Mouse (Mus musculus) ES-E14 (cell line): ENCODE measurements at regions not wholly inside any gene's neighbourhood (a gene's known extent, or its start where the extent isn't known, plus 50 kb on each side); places are given as distances from the start of the nearest gene placed in this dataset.
"Not testable (repeated sequence)": the region's sequence is repeated elsewhere in the genome, so short reads cannot be mapped to it uniquely, and the experiment has no call there.

ENCODE experiments used
- DNase-seq: peaks from one replicate; pipeline ENCODE4 v3.0.0-alpha.2; 2013; ENCODE audit warnings: low read depth, low spot score
- H3K27ac ChIP-seq: 2 replicates; pipeline ENCODE4 v1.5.1; 2012; ENCODE audit warnings: low read depth, mild to moderate bottlenecking, low read length, moderate library complexity, mixed read lengths; ENCODE audit not compliant: poor library complexity, insufficient read depth, severe bottlenecking
- H3K36me3 ChIP-seq: 2 replicates; pipeline ENCODE4 v1.6.1; 2012; ENCODE audit warnings: mild to moderate bottlenecking, low read length, moderate library complexity, mixed read lengths; ENCODE audit not compliant: control insufficient read depth, poor library complexity, insufficient read depth, severe bottlenecking
- H3K4me1 ChIP-seq, 2 experiments: fragments of 150-350 bp in 1 of 2; sonication (generic) in 1 of 2; 2 replicates each; pipeline ENCODE4 v1.6.1; 2012; ENCODE audit warnings: low read length in 2 of 2, mild to moderate bottlenecking in 1 of 2, mixed read lengths in 1 of 2; ENCODE audit not compliant: control insufficient read depth in 2 of 2, insufficient read depth in 2 of 2, poor library complexity in 1 of 2
- H3K4me3 ChIP-seq, 2 experiments: fragments of 150-350 bp in 1 of 2; sonication (generic) in 1 of 2; 2 replicates each; pipeline ENCODE4 v1.5.1; 2012; ENCODE audit warnings: low read length in 2 of 2, low read depth in 1 of 2, mild to moderate bottlenecking in 1 of 2, mixed read lengths in 1 of 2; ENCODE audit not compliant: insufficient read depth in 1 of 2, poor library complexity in 1 of 2, severe bottlenecking in 1 of 2
- H3K9ac ChIP-seq: 2 replicates; pipeline ENCODE4 v1.6.1; 2012; ENCODE audit warnings: low read depth, mild to moderate bottlenecking, low read length, mixed read lengths; ENCODE audit not compliant: poor library complexity, insufficient read depth, severe bottlenecking
- H3K9me3 ChIP-seq: fragments of 150-350 bp; sonication (generic); 2 replicates; pipeline ENCODE4 v1.6.1; 2012; ENCODE audit warnings: low read depth, mild to moderate bottlenecking, low read length; ENCODE audit not compliant: control insufficient read depth, insufficient read depth
- CHD2 ChIP-seq: IDR thresholded peaks from 2 replicates; pipeline ENCODE4 v1.6.1; 2014; ENCODE audit warnings: mild to moderate bottlenecking, low read depth, low read length, inconsistent platforms
- HCFC1 ChIP-seq: IDR thresholded peaks from 2 replicates; pipeline ENCODE4 v1.6.1; 2012; ENCODE audit warnings: low read length, inconsistent platforms, borderline replicate concordance; ENCODE audit not compliant: insufficient read depth
- MAFK ChIP-seq: IDR thresholded peaks from 2 replicates; pipeline ENCODE4 v1.6.1; 2014; ENCODE audit warnings: mild to moderate bottlenecking, low read depth, low read length, inconsistent platforms; ENCODE audit not compliant: insufficient read depth
- ZC3H11A ChIP-seq: IDR thresholded peaks from 2 replicates; pipeline ENCODE4 v1.6.1; 2012; ENCODE audit warnings: low read depth, mild to moderate bottlenecking, inconsistent platforms, low read length, borderline replicate concordance
- ZNF384 ChIP-seq: IDR thresholded peaks from 2 replicates; pipeline ENCODE4 v1.6.1; 2012; ENCODE audit warnings: low read depth, low read length, inconsistent platforms
- in situ Hi-C, 2 experiments: fragments of 600-800 bp; cut with MboI; formaldehyde crosslinking; loops; one replicate each; pipeline ENCODE4 v1.15.1; 2025; ENCODE audit warnings: low sequenced_read_pairs in 2 of 2, inconsistent platforms in 1 of 2; ENCODE audit not compliant: unreplicated experiment in 2 of 2

DNA sequence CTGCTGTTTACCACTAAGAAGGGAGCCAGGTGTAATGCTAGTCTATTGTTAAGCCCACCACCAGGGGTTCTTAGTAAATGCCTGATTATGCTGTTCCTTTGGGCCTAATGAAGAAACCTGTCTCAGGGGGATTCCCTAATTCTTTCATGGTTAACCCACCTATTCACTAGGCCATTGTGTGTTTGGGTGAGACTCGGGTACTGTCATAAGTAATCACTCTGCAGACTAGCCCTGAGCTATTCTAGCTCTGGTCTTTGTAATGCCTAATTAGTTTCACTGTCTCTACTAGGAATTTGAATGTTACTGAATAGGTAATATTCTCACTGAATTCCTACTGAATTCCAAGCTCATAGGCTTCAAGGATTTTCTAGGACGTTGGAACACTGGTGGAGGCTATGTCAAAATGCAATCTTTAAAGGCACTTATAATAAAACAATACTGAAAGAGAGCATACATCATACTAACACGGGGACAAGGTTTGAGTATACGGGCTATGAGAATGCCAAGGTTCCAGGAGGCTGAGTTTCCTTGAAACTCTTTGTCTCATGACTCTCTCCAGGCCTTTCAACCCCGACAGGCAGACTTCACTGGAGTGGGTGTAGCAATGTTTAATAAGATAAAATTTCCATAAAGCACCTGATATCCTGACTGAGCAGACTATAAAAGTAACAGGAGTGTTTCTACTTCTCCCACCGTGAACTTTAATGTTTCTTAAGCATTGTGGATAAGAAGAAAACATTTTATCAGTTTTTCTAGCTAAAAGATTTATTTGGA is 398.0 kb upstream of the Mdga2 start:
- H3K4me3 ChIP-seq, in situ Hi-C loops: not testable (repeated sequence)

DNA sequence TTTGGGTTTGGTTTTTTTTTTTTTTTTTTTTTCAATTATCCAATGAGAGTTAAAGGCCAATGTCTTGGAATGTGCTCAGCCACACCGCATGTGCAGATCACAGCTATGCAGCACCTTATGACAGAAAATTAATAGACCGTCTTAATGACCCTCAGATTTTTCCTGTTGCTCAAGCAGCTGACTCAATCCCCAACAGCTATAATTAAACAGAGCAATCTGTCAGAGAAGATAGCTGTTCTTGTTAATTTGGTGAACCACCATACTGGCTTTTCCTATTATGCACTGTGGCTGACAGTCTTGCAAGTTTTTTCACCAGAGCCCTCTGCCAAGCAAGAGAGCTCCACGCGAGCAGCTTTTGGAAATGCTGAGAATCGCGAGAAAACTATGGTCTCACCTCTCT is 395.9 kb upstream of the Mdga2 start:
- Histone ChIP-seq H3K4me1 (peaks cover 0 to 3% of the 10 kb centered on the region in 2 experiments; a peak in 1 of 4 replicates), H3K9ac (no peak overlapping the region), H3K27ac (no peak overlapping the region), H3K4me3 (no peak overlapping the region), H3K36me3 (no peaks in the 10 kb centered on the region), H3K9me3 (no peaks in the 10 kb centered on the region)
- in situ Hi-C loops: no loop called here
- TF ChIP-seq ZNF384 (no peak), ZC3H11A (no peak), MAFK (no peak), CHD2 (no peak), HCFC1 (no peak)
- DNase-seq: no peak

More for the DNA sequence above, 398.0 kb upstream of the Mdga2 start:
- not testable (repeated sequence) for H3K27ac ChIP-seq, H3K9me3 ChIP-seq, H3K36me3 ChIP-seq, H3K4me1 ChIP-seq, H3K9ac ChIP-seq
- DNase-seq: peak; percentile 21

DNA sequence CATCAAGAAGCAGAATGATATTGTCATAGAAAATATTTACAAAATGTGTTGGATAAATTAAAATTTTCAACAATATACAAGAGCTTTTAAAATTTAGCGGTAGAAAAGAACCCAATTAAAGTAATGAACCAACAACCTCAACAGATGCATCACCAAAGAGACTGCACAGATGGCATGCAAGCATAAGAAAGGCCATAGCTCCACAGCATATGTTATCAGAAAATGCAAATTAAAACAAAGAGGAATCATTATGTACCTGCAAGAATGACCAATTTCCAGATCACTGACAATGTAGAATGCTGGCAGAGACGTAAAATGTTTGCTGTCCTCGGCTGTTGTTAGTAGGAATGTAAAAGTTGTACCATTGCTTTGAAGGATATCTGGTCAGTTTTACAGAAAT is 376.6 kb upstream of the Mdga2 start:
- no peak overlapping the region for H3K9ac ChIP-seq
- DNase-seq: no peak
- TF ChIP-seq HCFC1 (no peak), MAFK (no peak), CHD2 (no peak), ZNF384 (no peak), ZC3H11A (no peak)
- in situ Hi-C loops: no loop called here
- no peaks in the 10 kb centered on the region for H3K36me3 ChIP-seq
- H3K27ac ChIP-seq: no peak overlapping the region
- H3K4me1 ChIP-seq: no peaks in the 10 kb centered on the region
- H3K9me3 ChIP-seq: no peaks in the 10 kb centered on the region
- H3K4me3 ChIP-seq: no peak overlapping the region
